Mouse (Mus musculus) ES-Bruce4 (cell line): ENCODE measurements around the gene Spg11. TPM values are rescaled to one million over a fixed set of nuclear protein-coding genes. Genes with fewer than 3 reads are reported as not detected.

ENCODE experiments used
- H3K27ac ChIP-seq: 2 replicates; pipeline ENCODE4 v1.5.1; 2012; ENCODE audit warnings: low read length, inconsistent platforms; ENCODE audit not compliant: insufficient read depth
- H3K27me3 ChIP-seq: 2 replicates; pipeline ENCODE4 v1.6.1; 2012; ENCODE audit warnings: mild to moderate bottlenecking, low read length, inconsistent platforms; ENCODE audit not compliant: control insufficient read depth, poor library complexity, insufficient read depth, severe bottlenecking
- H3K36me3 ChIP-seq: 2 replicates; pipeline ENCODE4 v1.6.1; 2012; ENCODE audit warnings: inconsistent platforms, mild to moderate bottlenecking, low read length, moderate library complexity; ENCODE audit not compliant: control insufficient read depth, poor library complexity, insufficient read depth, severe bottlenecking
- H3K4me1 ChIP-seq: one replicate; pipeline ENCODE4 v1.8.1; 2011; ENCODE audit warnings: low read length; ENCODE audit not compliant: control insufficient read depth, insufficient read depth
- H3K4me3 ChIP-seq: 2 replicates; pipeline ENCODE4 v1.5.1; 2011; ENCODE audit warnings: low read depth, mild to moderate bottlenecking, low read length
- H3K9ac ChIP-seq: 2 replicates; pipeline ENCODE4 v1.6.1; 2012; ENCODE audit warnings: low read depth, mild to moderate bottlenecking, inconsistent platforms; ENCODE audit not compliant: poor library complexity, severe bottlenecking
- H3K9me3 ChIP-seq: replicated peaks from 2 replicates; pipeline ENCODE4 v1.6.1; 2012; ENCODE audit warnings: mild to moderate bottlenecking, low read length, inconsistent platforms; ENCODE audit not compliant: control insufficient read depth, poor library complexity, insufficient read depth, severe bottlenecking
- CTCF ChIP-seq: IDR thresholded peaks from one replicate; pipeline ENCODE4 v1.8.1; 2011; ENCODE audit warnings: low read depth, low read length
- EP300 ChIP-seq: IDR thresholded peaks from 2 replicates; pipeline ENCODE4 v1.6.1; 2011; ENCODE audit warnings: low read depth, low read length; ENCODE audit not compliant: insufficient read depth
- POLR2A ChIP-seq: IDR thresholded peaks from one replicate; pipeline ENCODE4 v1.8.1; 2011; ENCODE audit warnings: low read length; ENCODE audit not compliant: insufficient read depth
- polyA plus RNA-seq: library from polyadenylated mRNA; stranded (reverse); fragments of >200 nt; gene quantifications from 2 replicates; pipeline ENCODE4 v1.2.4, GENCODE M21; 2011; ENCODE audit warnings: low read depth; ENCODE audit not compliant: missing spikeins, insufficient read depth, insufficient read length

Spg11 gene
- polyA plus RNA-seq, 1 experiment, result 31.5 TPM

DNA sequence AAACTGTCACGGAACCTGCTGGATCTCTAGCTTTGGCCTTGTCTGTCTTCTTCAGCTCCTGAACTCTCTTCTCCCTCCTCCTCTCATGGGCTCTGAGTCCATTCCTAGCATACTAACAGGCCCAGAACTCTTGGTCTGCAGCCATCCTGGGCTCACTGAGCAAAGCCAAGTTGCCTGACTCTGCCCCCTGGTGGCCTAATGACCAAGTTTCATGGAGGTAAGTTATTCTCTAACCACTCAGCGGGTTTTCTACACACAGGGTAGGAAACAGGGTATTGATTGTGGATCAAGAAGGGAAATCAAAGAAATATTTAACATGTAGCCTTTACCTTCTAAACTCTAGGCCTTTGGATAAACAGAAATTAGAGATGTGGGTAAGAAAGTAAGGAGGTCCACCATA is 42.5 kb upstream of the Spg11 start, which contains the start of gene Trim69:
Gene Trim69, plus strand, starts transcription at position 21 of the 400 bp plus-strand sequence.
- H3K27ac ChIP-seq, result no peak within 1 kb of the TSS
- peak; percentile 85 for TF ChIP-seq CTCF
- TF ChIP-seq POLR2A, result no peak
- H3K9me3 ChIP-seq, result no peaks in the 10 kb centered on the region
- no peaks in the 10 kb centered on the region for H3K36me3 ChIP-seq
- no peaks in the 10 kb centered on the region for H3K27me3 ChIP-seq
- no peak within 1 kb of the TSS for H3K4me3 ChIP-seq
- H3K9ac ChIP-seq, result no peak within 1 kb of the TSS
- H3K4me1 ChIP-seq, result peaks cover 4% of the 10 kb centered on the region

DNA sequence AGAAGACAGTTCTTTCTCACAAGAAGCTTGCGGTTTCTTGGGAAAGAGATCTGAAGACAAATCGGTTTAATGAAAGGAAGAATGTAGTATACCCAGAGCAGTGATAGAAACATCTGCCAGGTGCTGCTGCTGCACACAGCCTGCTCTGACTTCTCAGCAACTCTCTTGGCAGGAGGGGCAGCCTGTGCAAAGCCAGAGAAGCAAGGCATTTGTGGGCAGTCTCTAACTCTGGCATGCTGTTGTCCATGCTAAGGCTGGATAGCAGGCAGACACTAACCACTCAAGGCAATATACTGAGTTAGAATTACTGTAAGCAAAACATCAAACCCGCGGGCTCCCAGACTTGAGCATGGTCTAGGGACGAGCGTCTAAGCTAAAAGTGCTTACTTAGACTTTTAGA is 41.5 kb upstream of the Spg11 start:
- no peak overlapping the region for H3K27ac ChIP-seq
- peaks cover 4% of the 10 kb centered on the region for H3K4me1 ChIP-seq
- no peak overlapping the region for H3K9ac ChIP-seq
- TF ChIP-seq POLR2A (no peak), CTCF (no peak), EP300 (no peak)
- no peak overlapping the region for H3K4me3 ChIP-seq
- H3K36me3 ChIP-seq, result no peaks in the 10 kb centered on the region
- no peaks in the 10 kb centered on the region for H3K27me3 ChIP-seq
- no peaks in the 10 kb centered on the region for H3K9me3 ChIP-seq

DNA sequence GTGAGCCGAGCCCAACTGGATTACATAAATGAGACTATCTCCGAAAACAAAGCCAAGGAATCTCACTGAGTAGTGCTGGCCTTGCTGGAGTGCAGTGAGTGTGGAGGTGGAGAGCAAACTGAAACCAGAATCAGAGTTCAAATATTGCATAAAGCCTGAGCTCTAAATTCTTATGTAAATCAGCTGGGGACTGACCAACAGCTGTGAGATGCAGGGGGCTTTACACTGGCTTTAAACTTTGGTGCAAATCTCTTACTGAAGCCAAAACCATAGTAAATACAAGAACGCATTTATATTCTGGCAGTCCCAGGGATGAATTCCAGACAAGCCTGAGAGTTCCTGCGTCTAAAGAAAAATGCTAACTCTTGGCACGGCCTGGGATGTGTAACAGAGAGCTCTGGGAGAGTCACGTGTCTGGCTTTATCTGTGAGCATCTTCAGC is 40.2 kb upstream of the Spg11 start:
- Histone ChIP-seq H3K4me3 (no peak overlapping the region), H3K27ac (no peak overlapping the region), H3K9me3 (no peaks in the 10 kb centered on the region), H3K27me3 (no peaks in the 10 kb centered on the region), H3K36me3 (no peaks in the 10 kb centered on the region), H3K4me1 (peaks cover 2% of the 10 kb centered on the region), H3K9ac (no peak overlapping the region)
- TF ChIP-seq POLR2A, result no peak
- TF ChIP-seq CTCF, result no peak
- no peak for TF ChIP-seq EP300

DNA sequence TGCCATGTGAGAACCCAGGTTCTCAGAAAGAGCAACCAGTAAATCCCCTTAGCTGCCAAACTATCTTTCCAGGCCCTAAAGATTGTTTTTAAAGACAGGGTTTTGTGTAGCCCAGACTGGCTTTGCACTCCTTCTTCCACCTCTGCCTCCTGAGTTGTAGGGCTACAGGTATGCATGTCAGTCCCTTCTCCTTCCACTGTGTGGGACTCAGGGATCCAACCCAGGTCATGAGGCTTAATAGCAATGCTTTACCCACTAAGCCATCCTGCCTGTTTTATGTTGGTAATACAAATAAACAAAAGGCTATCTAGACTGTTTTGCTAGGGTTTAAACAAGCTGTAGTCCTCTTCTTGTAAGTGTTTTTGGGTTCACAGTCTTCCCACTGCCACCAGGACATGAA is 39.4 kb upstream of the Spg11 start:
- Histone ChIP-seq H3K36me3 (no peaks in the 10 kb centered on the region), H3K9ac (no peak overlapping the region), H3K4me1 (peaks cover 2% of the 10 kb centered on the region), H3K4me3 (no peak overlapping the region), H3K27ac (no peak overlapping the region), H3K27me3 (no peaks in the 10 kb centered on the region), H3K9me3 (no peaks in the 10 kb centered on the region)
- TF ChIP-seq CTCF, result no peak
- TF ChIP-seq EP300, result no peak
- no peak for TF ChIP-seq POLR2A

DNA sequence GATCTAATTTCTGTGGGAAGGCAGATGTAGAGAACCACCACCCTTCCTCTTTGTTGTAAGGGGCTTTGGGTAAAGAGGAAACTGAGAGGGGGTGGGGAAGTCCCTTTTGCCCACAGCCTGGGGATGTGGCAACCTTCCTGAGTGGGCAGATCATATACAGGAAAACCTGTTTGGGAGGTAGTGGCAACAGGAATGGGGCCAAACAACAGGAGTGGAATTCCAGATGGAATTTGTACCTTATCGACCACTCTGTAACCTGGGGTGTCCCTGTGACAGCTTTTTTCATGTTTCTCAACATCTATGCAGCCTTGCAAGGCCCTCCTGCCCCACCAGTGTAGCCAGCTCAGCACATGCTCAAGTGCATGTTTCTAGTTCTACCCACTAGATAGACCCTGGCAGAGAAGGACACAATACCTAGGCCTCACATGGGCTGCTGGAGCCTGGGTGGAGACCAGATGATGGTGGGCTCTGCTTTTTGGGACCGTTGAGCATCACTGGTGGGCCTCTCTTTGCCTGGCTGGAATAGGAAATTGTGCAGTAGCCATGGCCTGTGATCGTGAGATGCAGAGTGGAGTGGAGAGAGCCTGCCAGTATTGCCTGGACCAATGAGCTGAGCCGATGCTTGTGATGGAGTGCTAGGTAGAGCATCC is 38.0 kb upstream of the Spg11 start:
- no peak overlapping the region for H3K27ac ChIP-seq
- peaks cover 1% of the 10 kb centered on the region for H3K4me1 ChIP-seq
- H3K27me3 ChIP-seq, result no peaks in the 10 kb centered on the region
- no peaks in the 10 kb centered on the region for H3K36me3 ChIP-seq
- no peak overlapping the region for H3K4me3 ChIP-seq
- no peak overlapping the region for H3K9ac ChIP-seq
- no peaks in the 10 kb centered on the region for H3K9me3 ChIP-seq
- TF ChIP-seq EP300 (no peak), CTCF (no peak), POLR2A (no peak)

DNA sequence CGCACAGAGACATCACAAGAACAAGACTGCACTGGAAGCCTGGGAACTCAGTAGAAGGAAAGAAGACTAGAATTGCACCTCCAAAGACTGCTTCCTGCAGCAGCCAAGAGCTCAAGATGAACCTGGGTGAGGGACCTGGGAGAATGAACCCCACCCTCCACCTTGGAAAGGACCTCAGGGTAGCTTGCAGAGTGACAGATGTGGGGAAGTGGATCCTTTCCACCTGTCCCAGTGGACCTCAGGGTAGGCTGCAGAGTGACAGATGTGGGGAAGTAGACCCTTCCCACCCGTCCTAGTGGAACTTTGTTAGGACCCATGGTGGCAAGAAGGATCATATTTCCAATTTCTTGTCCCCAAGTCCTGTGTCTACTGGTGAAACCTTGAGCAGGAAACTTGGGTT is 37.1 kb upstream of the Spg11 start:
- H3K9ac ChIP-seq, result no peak overlapping the region
- no peak overlapping the region for H3K4me3 ChIP-seq
- H3K4me1 ChIP-seq, result no peaks in the 10 kb centered on the region
- H3K36me3 ChIP-seq, result no peaks in the 10 kb centered on the region
- TF ChIP-seq POLR2A (no peak), EP300 (no peak)
- no peaks in the 10 kb centered on the region for H3K27me3 ChIP-seq
- H3K9me3 ChIP-seq, result no peaks in the 10 kb centered on the region
- no peak overlapping the region for H3K27ac ChIP-seq
